16 mouse cellular contexts compared by ENCODE assay signal in genomic region chr2:20653116-20653515, GRCm38 (mm10).
"Had no signal": no experiment of that assay in that cellular context is flagged by ENCODE, and none has a peak within 500 bp of the region (broad histone marks: within the 10 kb centered on the region; RNA-seq: fewer than 3 reads in every experiment).

No protein-coding gene starts in this region.

- ATAC-seq: lung, postnatal 0 days; midbrain, embryonic 16.5 days had no signal

- H3K4me2 ChIP-seq: limb, embryonic 13.5 days; neural tube, embryonic 13.5 days; stomach, embryonic 15.5 days had no signal

- DNase-seq: kidney, adult 9 months; left cerebral cortex, postnatal 4 days; lung, adult 18-20 months; lung, postnatal 4 days; retina, postnatal 1 day; right cerebral cortex, postnatal 4 days; spleen, adult 18-20 months; thymus, postnatal 36 days had no signal

- H3K27ac ChIP-seq: kidney, postnatal 0 days; limb, embryonic 13.5 days; liver, embryonic 14.5 days; midbrain, embryonic 10.5 days; neural tube, embryonic 13.5 days; stomach, embryonic 15.5 days had no signal

- H3K4me3 ChIP-seq: limb, embryonic 13.5 days; midbrain, embryonic 10.5 days; neural tube, embryonic 13.5 days; stomach, embryonic 15.5 days had no signal

- H3K36me3 ChIP-seq: limb, embryonic 13.5 days; midbrain, embryonic 10.5 days; neural tube, embryonic 13.5 days; stomach, embryonic 15.5 days had no signal

- H3K9ac ChIP-seq: limb, embryonic 13.5 days; liver, embryonic 14.5 days; neural tube, embryonic 13.5 days; stomach, embryonic 15.5 days had no signal

- H3K4me1 ChIP-seq: stomach, embryonic 15.5 days had no signal

- H3K9me3 ChIP-seq: limb, embryonic 13.5 days; midbrain, embryonic 10.5 days; neural tube, embryonic 13.5 days; stomach, embryonic 15.5 days had no signal

- H3K27me3 ChIP-seq: limb, embryonic 13.5 days; neural tube, embryonic 13.5 days; stomach, embryonic 15.5 days had no signal
